Mouse (Mus musculus): ENCODE measurements around the gene Ciapin1.

The Ciapin1 gene

GRCm38 (mm10) chr8:94778036-94778435 is 60.1 kb downstream of the Ciapin1 start:
- DNase-seq: peak; percentile 31

GRCm38 (mm10) chr8:94776346-94776745 is 61.8 kb downstream of the Ciapin1 start:
- no peak for DNase-seq

- DNase-seq: no peak
These were observed 63.6 kb downstream of the Ciapin1 start for GRCm38 (mm10) chr8:94774601-94775000.

- peak; percentile 25 for DNase-seq
These were observed 64.4 kb downstream of the Ciapin1 start for GRCm38 (mm10) chr8:94773700-94774171.

- DNase-seq: no peak
These were observed 65.1 kb downstream of the Ciapin1 start for GRCm38 (mm10) chr8:94773048-94773447.

- peak; percentile 90 for DNase-seq
These were observed 66.1 kb downstream of the Ciapin1 start, which contains the start of gene Cx3cl1 for GRCm38 (mm10) chr8:94771941-94772670. Cx3cl1 (plus strand) TSS chr8:94772009.

- DNase-seq: no peak
These were observed 67.2 kb downstream of the Ciapin1 start for GRCm38 (mm10) chr8:94770945-94771344.
